Mouse (Mus musculus) MEL (cell line): ENCODE measurements around the gene Bud31. TPM values are rescaled to one million over a fixed set of nuclear protein-coding genes. Genes with fewer than 3 reads are reported as not detected.

Experiments used
- DNase-seq: peaks from one replicate; pipeline ENCODE4 v3.0.0; 2011; ENCODE audit warnings: low read depth, low spot score
- H3K27ac ChIP-seq: 2 replicates; pipeline ENCODE4 v1.5.1; 2012; ENCODE audit warnings: low read depth, mild to moderate bottlenecking, control low read depth, low read length, moderate library complexity; ENCODE audit not compliant: control insufficient read depth
- H3K27me3 ChIP-seq, 2 experiments: fragments of 150-350 bp in 1 of 2; sonication (generic) in 1 of 2; 2 replicates each; pipeline ENCODE4 v1.6.1; 2012; ENCODE audit warnings: low read length in 2 of 2, mild to moderate bottlenecking in 2 of 2, improper control_type of control experiment in 1 of 2, moderate library complexity in 1 of 2; ENCODE audit not compliant: insufficient read depth in 2 of 2, control insufficient read depth in 1 of 2
- H3K36me3 ChIP-seq, 2 experiments: 2 replicates each; pipeline ENCODE4 v1.6.1; 2012 to 2014; ENCODE audit warnings: low read length in 2 of 2, improper control_type of control experiment in 1 of 2, inconsistent platforms in 1 of 2, mild to moderate bottlenecking in 1 of 2; ENCODE audit not compliant: insufficient read depth in 2 of 2, control insufficient read depth in 1 of 2
- H3K4me1 ChIP-seq, 2 experiments: fragments of 150-350 bp in 1 of 2; sonication (generic) in 1 of 2; 2 replicates each; pipeline ENCODE4 v1.6.1; 2012; ENCODE audit warnings: low read length in 2 of 2, improper control_type of control experiment in 1 of 2, mild to moderate bottlenecking in 1 of 2; ENCODE audit not compliant: insufficient read depth in 2 of 2, control insufficient read depth in 1 of 2
- H3K4me3 ChIP-seq, 2 experiments: fragments of 150-350 bp in 1 of 2; sonication (generic) in 1 of 2; 2 replicates each; pipeline ENCODE4 v1.5.1; 2012; ENCODE audit warnings: low read depth in 2 of 2, low read length in 2 of 2, mild to moderate bottlenecking in 2 of 2, moderate library complexity in 2 of 2, control low read depth in 1 of 2, improper control_type of control experiment in 1 of 2; ENCODE audit not compliant: control insufficient read depth in 1 of 2, insufficient read depth in 1 of 2
- H3K79me2 ChIP-seq: 2 replicates; pipeline ENCODE4 v1.6.1; 2012; ENCODE audit warnings: mild to moderate bottlenecking, low read length, moderate library complexity; ENCODE audit not compliant: control insufficient read depth, poor library complexity, insufficient read depth
- H3K9ac ChIP-seq: 2 replicates; pipeline ENCODE4 v1.6.1; 2012; ENCODE audit warnings: low read depth, mild to moderate bottlenecking, control low read depth, low read length, moderate library complexity; ENCODE audit not compliant: control insufficient read depth, poor library complexity, severe bottlenecking
- H3K9me3 ChIP-seq: fragments of 150-350 bp; sonication (generic); replicated peaks from 2 replicates; pipeline ENCODE4 v1.6.1; 2012; ENCODE audit warnings: mild to moderate bottlenecking, low read length, improper control_type of control experiment, moderate library complexity; ENCODE audit not compliant: insufficient read depth
- BHLHE40 ChIP-seq: IDR thresholded peaks from 2 replicates; pipeline ENCODE4 v1.6.1; 2012; ENCODE audit warnings: low read depth, mild to moderate bottlenecking, inconsistent platforms, low read length, improper control_type of control experiment, borderline replicate concordance
- CHD1 ChIP-seq: IDR thresholded peaks from 2 replicates; pipeline ENCODE4 v1.6.1; 2012; ENCODE audit warnings: low read depth, mild to moderate bottlenecking, inconsistent platforms, low read length, improper control_type of control experiment
- CHD2 ChIP-seq: IDR thresholded peaks from 2 replicates; pipeline ENCODE4 v1.6.1; 2011; ENCODE audit warnings: low read length, improper control_type of control experiment
- CTCF ChIP-seq, 3 experiments: IDR thresholded peaks in 2 of 3; conservative IDR thresholded peaks in 1 of 3; 2 replicates each; pipeline ENCODE4 v1.5.1; 2011 to 2012; ENCODE audit warnings: low read length in 3 of 3, low read depth in 2 of 3, mild to moderate bottlenecking in 2 of 3, improper control_type of control experiment in 1 of 3, inconsistent platforms in 1 of 3, mixed read lengths in 1 of 3, moderate library complexity in 1 of 3; ENCODE audit not compliant: control insufficient read depth in 1 of 3, insufficient read depth in 1 of 3, poor library complexity in 1 of 3, severe bottlenecking in 1 of 3
- E2F4 ChIP-seq: IDR thresholded peaks from 2 replicates; pipeline ENCODE4 v1.6.1; 2011; ENCODE audit warnings: low read depth, low read length, improper control_type of control experiment, borderline replicate concordance
- ELF1 ChIP-seq: IDR thresholded peaks from 2 replicates; pipeline ENCODE4 v1.6.1; 2014; ENCODE audit warnings: low read depth, mild to moderate bottlenecking, inconsistent platforms, low read length, improper control_type of control experiment, moderate library complexity
- EP300 ChIP-seq, 2 experiments: IDR thresholded peaks; 2 replicates each; pipeline ENCODE4 v1.6.1; 2011; ENCODE audit warnings: improper control_type of control experiment in 2 of 2, low read length in 2 of 2, low read depth in 1 of 2, mild to moderate bottlenecking in 1 of 2
- ETS1 ChIP-seq: IDR thresholded peaks from 2 replicates; pipeline ENCODE4 v1.6.1; 2012; ENCODE audit warnings: low read depth, mild to moderate bottlenecking, inconsistent platforms, low read length, improper control_type of control experiment, moderate library complexity
- GABPA ChIP-seq: IDR thresholded peaks from 2 replicates; pipeline ENCODE4 v1.6.1; 2012; ENCODE audit warnings: low read depth, mild to moderate bottlenecking, inconsistent platforms, low read length, improper control_type of control experiment, moderate library complexity
- GATA1 ChIP-seq: IDR thresholded peaks from 2 replicates; pipeline ENCODE4 v1.6.1; 2011; ENCODE audit warnings: low read depth, low read length, improper control_type of control experiment
- HCFC1 ChIP-seq: IDR thresholded peaks from 2 replicates; pipeline ENCODE4 v1.6.1; 2012; ENCODE audit warnings: low read depth, mild to moderate bottlenecking, inconsistent platforms, low read length, improper control_type of control experiment, moderate library complexity
- JUND ChIP-seq: IDR thresholded peaks from 2 replicates; pipeline ENCODE4 v1.6.1; 2011; ENCODE audit warnings: low read depth, mild to moderate bottlenecking, improper control_type of control experiment, low read length
- KAT2A ChIP-seq: conservative IDR thresholded peaks from 2 replicates; pipeline ENCODE4 v1.6.1; 2012; ENCODE audit warnings: low read depth, low read length, improper control_type of control experiment, inconsistent platforms
- MAFK ChIP-seq: IDR thresholded peaks from 2 replicates; pipeline ENCODE4 v1.6.1; 2011; ENCODE audit warnings: low read depth, mild to moderate bottlenecking, low read length, improper control_type of control experiment, borderline replicate concordance
- MAX ChIP-seq: IDR thresholded peaks from 2 replicates; pipeline ENCODE4 v1.6.1; 2011; ENCODE audit warnings: low read length, improper control_type of control experiment
- MAZ ChIP-seq: IDR thresholded peaks from 2 replicates; pipeline ENCODE4 v1.6.1; 2012; ENCODE audit warnings: low read depth, mild to moderate bottlenecking, inconsistent platforms, low read length, improper control_type of control experiment
- MEF2A ChIP-seq: IDR thresholded peaks from 2 replicates; pipeline ENCODE4 v1.6.1; 2014; ENCODE audit warnings: low read depth, mild to moderate bottlenecking, inconsistent platforms, low read length, improper control_type of control experiment; ENCODE audit not compliant: poor library complexity, insufficient replicate concordance, severe bottlenecking; ENCODE audit errors: extremely low read depth
- MXI1 ChIP-seq: IDR thresholded peaks from 2 replicates; pipeline ENCODE4 v1.6.1; 2011; ENCODE audit warnings: mild to moderate bottlenecking, low read depth, low read length, improper control_type of control experiment
- MYB ChIP-seq: IDR thresholded peaks from 2 replicates; pipeline ENCODE4 v1.6.1; 2011; ENCODE audit warnings: mild to moderate bottlenecking, low read depth, low read length, improper control_type of control experiment
- MYC ChIP-seq: IDR thresholded peaks from 2 replicates; pipeline ENCODE4 v1.6.1; 2011; ENCODE audit warnings: low read depth, mild to moderate bottlenecking, low read length, improper control_type of control experiment, moderate library complexity
- NELFE ChIP-seq: IDR thresholded peaks from 2 replicates; pipeline ENCODE4 v1.6.1; 2011; ENCODE audit warnings: low read depth, low read length, improper control_type of control experiment
- NRF1 ChIP-seq: IDR thresholded peaks from 2 replicates; pipeline ENCODE4 v1.6.1; 2014; ENCODE audit warnings: low read depth, mild to moderate bottlenecking, inconsistent platforms, low read length, improper control_type of control experiment, moderate library complexity; ENCODE audit not compliant: poor library complexity, insufficient read depth, severe bottlenecking
- POLR2A ChIP-seq, 2 experiments: IDR thresholded peaks; 2 replicates each; pipeline ENCODE4 v1.6.1; 2011 to 2012; ENCODE audit warnings: low read length in 2 of 2, mild to moderate bottlenecking in 2 of 2, control low read depth in 1 of 2, improper control_type of control experiment in 1 of 2, low read depth in 1 of 2, moderate library complexity in 1 of 2; ENCODE audit not compliant: control insufficient read depth in 1 of 2, insufficient read depth in 1 of 2, poor library complexity in 1 of 2
- POLR2AphosphoS2 ChIP-seq: IDR thresholded peaks from 2 replicates; pipeline ENCODE4 v1.6.1; 2011; ENCODE audit warnings: low read length, improper control_type of control experiment
- POLR2AphosphoS5 ChIP-seq: IDR thresholded peaks from 2 replicates; pipeline ENCODE4 v1.6.1; 2012; ENCODE audit warnings: low read depth, borderline replicate concordance, mild to moderate bottlenecking, inconsistent platforms, low read length, moderate library complexity, mixed read lengths
- RCOR1 ChIP-seq: IDR thresholded peaks from 2 replicates; pipeline ENCODE4 v1.6.1; 2012; ENCODE audit warnings: low read depth, mild to moderate bottlenecking, inconsistent platforms, low read length, improper control_type of control experiment
- SIN3A ChIP-seq: IDR thresholded peaks from 2 replicates; pipeline ENCODE4 v1.6.1; 2012; ENCODE audit warnings: low read length, improper control_type of control experiment, inconsistent platforms
- SMC3 ChIP-seq: IDR thresholded peaks from 2 replicates; pipeline ENCODE4 v1.6.1; 2011; ENCODE audit warnings: low read depth, low read length, improper control_type of control experiment
- TBP ChIP-seq: IDR thresholded peaks from 2 replicates; pipeline ENCODE4 v1.8.0; 2011; ENCODE audit warnings: low read depth, low read length, improper control_type of control experiment
- TCF12 ChIP-seq: IDR thresholded peaks from 2 replicates; pipeline ENCODE4 v1.6.1; 2014; ENCODE audit warnings: low read depth, mild to moderate bottlenecking, inconsistent platforms, low read length, improper control_type of control experiment, moderate library complexity
- UBTF ChIP-seq: IDR thresholded peaks from 2 replicates; pipeline ENCODE4 v1.6.1; 2012; ENCODE audit warnings: low read depth, mild to moderate bottlenecking, inconsistent platforms, low read length, improper control_type of control experiment, moderate library complexity, borderline replicate concordance; ENCODE audit not compliant: insufficient read depth
- USF1 ChIP-seq: IDR thresholded peaks from 2 replicates; pipeline ENCODE4 v1.6.1; 2014; ENCODE audit warnings: low read depth, mild to moderate bottlenecking, inconsistent platforms, low read length, improper control_type of control experiment, moderate library complexity
- USF2 ChIP-seq, 2 experiments: IDR thresholded peaks; 2 replicates each; pipeline ENCODE4 v1.6.1; 2011 to 2012; ENCODE audit warnings: improper control_type of control experiment in 2 of 2, low read length in 2 of 2, borderline replicate concordance in 1 of 2, inconsistent platforms in 1 of 2, low read depth in 1 of 2, mild to moderate bottlenecking in 1 of 2; ENCODE audit not compliant: insufficient read depth in 1 of 2
- ZC3H11A ChIP-seq: IDR thresholded peaks from 2 replicates; pipeline ENCODE4 v1.6.1; 2012; ENCODE audit warnings: low read depth, mild to moderate bottlenecking, inconsistent platforms, low read length, improper control_type of control experiment
- ZKSCAN1 ChIP-seq: IDR thresholded peaks from 2 replicates; pipeline ENCODE4 v1.6.1; 2012; ENCODE audit warnings: low read depth, mild to moderate bottlenecking, inconsistent platforms, low read length, improper control_type of control experiment, moderate library complexity
- ZMIZ1 ChIP-seq: IDR thresholded peaks from 2 replicates; pipeline ENCODE4 v1.6.1; 2012; ENCODE audit warnings: low read depth, mild to moderate bottlenecking, inconsistent platforms, low read length, improper control_type of control experiment, moderate library complexity
- ZNF384 ChIP-seq: IDR thresholded peaks from 2 replicates; pipeline ENCODE4 v1.6.1; 2012; ENCODE audit warnings: low read depth, mild to moderate bottlenecking, inconsistent platforms, low read length, improper control_type of control experiment
- polyA plus RNA-seq, 2 experiments: library from polyadenylated mRNA; stranded (reverse) in 1 of 2; unstranded in 1 of 2; fragments of >175 nt in 1 of 2; fragments of >200 nt in 1 of 2; gene quantifications; 2 replicates each; pipeline versions ENCODE4 v1.2.1 to v1.2.4; 2012; ENCODE audit warnings: low replicate concordance in 2 of 2, low read depth in 1 of 2; ENCODE audit not compliant: insufficient read length in 2 of 2, insufficient read depth in 1 of 2, missing spikeins in 1 of 2
- total RNA-seq: library from RNA; depleted of rRNA; stranded (reverse); fragments of 300-350 nt; gene quantifications from 2 replicates; pipeline ENCODE4 v1.2.3, GENCODE M21; 2012

Gene Bud31
- total and polyA plus RNA-seq, 3 experiments = 193 to 207 TPM; not detected in 1

- Histone ChIP-seq H3K27me3 (no peaks in the 10 kb centered on the region), H3K27ac (peak within 1 kb of the TSS; percentile 97), H3K4me3 (peak within 1 kb of the TSS; percentile 89 to 98), H3K4me1 (peaks cover 4 to 18% of the 10 kb centered on the region in 2 experiments; a peak in 3 of 4 replicates), H3K9me3 (no peaks in the 10 kb centered on the region), H3K36me3 (peaks cover 3 to 13% of the 10 kb centered on the region in 2 experiments), H3K79me2 (peaks cover 42% of the 10 kb centered on the region), H3K9ac (peak within 1 kb of the TSS; percentile 82)
- DNase-seq = peak; percentile 82
- TF ChIP-seq MEF2A (no peak), EP300 (IDR thresholded peaks at IDR 0.05; ENCODE audit: low read depth in 1 of 2, low read length in 2 of 2) (no peak), GABPA (no peak), E2F4 (no peak), BHLHE40 (no peak), ZNF384 (no peak), CHD2 (no peak), ZC3H11A (no peak), POLR2AphosphoS5 (no peak), MYC (no peak), NRF1 (peak; percentile 40; the same call in 1 of the 2 replicates), CTCF (IDR thresholded peaks at IDR 0.05 in 2 of 3, conservative IDR thresholded peaks at IDR 0.05 in 1 of 3; ENCODE audit: control insufficient read depth in 1 of 3, insufficient read depth in 1 of 3, low read depth in 2 of 3, low read length in 3 of 3, poor library complexity in 1 of 3, severe bottlenecking in 1 of 3) (no peak), ZKSCAN1 (no peak), TBP (no peak), USF1 (no peak), HCFC1 (peak; percentile 12; the same call in 1 of the 2 replicates), ZMIZ1 (no peak; the same call in none of the 2 replicates), ETS1 (no peak), ELF1 (peak; percentile 57; the same call in 1 of the 2 replicates), POLR2AphosphoS2 (peak; percentile 53; the same call in 1 of the 2 replicates), SMC3 (no peak), CHD1 (no peak), TCF12 (no peak), MAZ (no peak; the same call in 1 of the 2 replicates), UBTF (no peak), MYB (no peak), MAFK (no peak), JUND (no peak), POLR2A (IDR thresholded peaks at IDR 0.05; ENCODE audit: control insufficient read depth in 1 of 2, insufficient read depth in 1 of 2, low read depth in 1 of 2, low read length in 2 of 2, poor library complexity in 1 of 2) (peak; percentile 85 to 88), SIN3A (0 out of 2 replicates have a peak, but pooled peaks have one; percentile 33), GATA1 (no peak), KAT2A (no peak), MXI1 (no peak; the same call in 1 of the 2 replicates), RCOR1 (no peak), USF2 (IDR thresholded peaks at IDR 0.05; ENCODE audit: borderline replicate concordance in 1 of 2, insufficient read depth in 1 of 2, low read depth in 1 of 2, low read length in 2 of 2) (no peak), NELFE (peak; percentile 90), MAX (no peak)
Observed at GRCm38 (mm10) chr5:145114071-145114605, 26.0 kb upstream of the Bud31 start, which contains the start of gene Arpc1b. Arpc1b (plus strand) TSS chr5:145114215.
